Mouse (Mus musculus) cerebellum, postnatal 14 days (tissue): ENCODE measurements around the gene Plxna4.

ENCODE experiments used
- DNase-seq, 2 experiments: peaks; one replicate each; pipeline ENCODE4 v3.0.0; 2021; ENCODE audit warnings: mixed read lengths in 2 of 2

Gene Plxna4

GRCm38 (mm10) chr6:32224007-32224703 lies 363.8 kb downstream of the Plxna4 start:
- DNase-seq, result peak; percentile 36 to 46

GRCm38 (mm10) chr6:32220765-32221164 lies 367.2 kb downstream of the Plxna4 start:
- no peak for DNase-seq

GRCm38 (mm10) chr6:32218544-32218943 lies 369.4 kb downstream of the Plxna4 start:
- no peak for DNase-seq

- no peak for DNase-seq
Observed at GRCm38 (mm10) chr6:32212439-32212838, 375.6 kb downstream of the Plxna4 start.

GRCm38 (mm10) chr6:32210139-32210538 lies 377.9 kb downstream of the Plxna4 start:
- DNase-seq, result peak; percentile 39 to 50

GRCm38 (mm10) chr6:32208951-32209350 lies 379.0 kb downstream of the Plxna4 start:
- DNase-seq, result no peak

GRCm38 (mm10) chr6:32204253-32204652 lies 383.7 kb downstream of the Plxna4 start:
- no peak for DNase-seq

GRCm38 (mm10) chr6:32203389-32203788 lies 384.6 kb downstream of the Plxna4 start:
- no peak for DNase-seq

- no peak for DNase-seq
Observed at GRCm38 (mm10) chr6:32202664-32203192, 385.3 kb downstream of the Plxna4 start.

GRCm38 (mm10) chr6:32201506-32201905 lies 386.5 kb downstream of the Plxna4 start:
- DNase-seq, result peak in 1 of 2 experiments; percentile 31

- peak; percentile 56 to 72 for DNase-seq
Observed at GRCm38 (mm10) chr6:32199616-32200015, 388.4 kb downstream of the Plxna4 start.

- no peak for DNase-seq
Observed at GRCm38 (mm10) chr6:32196913-32197312, 391.1 kb downstream of the Plxna4 start.

- DNase-seq, result peak; percentile 63 to 72
Observed at GRCm38 (mm10) chr6:32193046-32193445, 394.9 kb downstream of the Plxna4 start.

GRCm38 (mm10) chr6:32184402-32184985 lies 403.5 kb downstream of the Plxna4 start:
- DNase-seq, result no peak

- DNase-seq, result no peak
Observed at GRCm38 (mm10) chr6:32183651-32184185, 404.3 kb downstream of the Plxna4 start.

- DNase-seq, result peak; percentile 35 to 39
Observed at GRCm38 (mm10) chr6:32180012-32180358, 408.0 kb downstream of the Plxna4 start.

- DNase-seq, result no peak
Observed at GRCm38 (mm10) chr6:32179346-32180011, 408.5 kb downstream of the Plxna4 start.

- no peak for DNase-seq
Observed at GRCm38 (mm10) chr6:32177905-32178304, 410.1 kb downstream of the Plxna4 start.

- peak; percentile 29 to 39 for DNase-seq
Observed at GRCm38 (mm10) chr6:32167725-32168124, 420.3 kb downstream of the Plxna4 start.

GRCm38 (mm10) chr6:32160370-32160769 lies 427.6 kb downstream of the Plxna4 start:
- no peak for DNase-seq

GRCm38 (mm10) chr6:32159931-32160330 lies 428.1 kb downstream of the Plxna4 start:
- no peak for DNase-seq

- DNase-seq, result no peak
Observed at GRCm38 (mm10) chr6:32158347-32158746, 429.6 kb downstream of the Plxna4 start.

- no peak for DNase-seq
Observed at GRCm38 (mm10) chr6:32153170-32153569, 434.8 kb downstream of the Plxna4 start.

GRCm38 (mm10) chr6:32150836-32151235 lies 437.2 kb downstream of the Plxna4 start:
- no peak for DNase-seq
